Comparison of ENCODE assay signal across 21 mouse cellular contexts in the genomic region with DNA sequence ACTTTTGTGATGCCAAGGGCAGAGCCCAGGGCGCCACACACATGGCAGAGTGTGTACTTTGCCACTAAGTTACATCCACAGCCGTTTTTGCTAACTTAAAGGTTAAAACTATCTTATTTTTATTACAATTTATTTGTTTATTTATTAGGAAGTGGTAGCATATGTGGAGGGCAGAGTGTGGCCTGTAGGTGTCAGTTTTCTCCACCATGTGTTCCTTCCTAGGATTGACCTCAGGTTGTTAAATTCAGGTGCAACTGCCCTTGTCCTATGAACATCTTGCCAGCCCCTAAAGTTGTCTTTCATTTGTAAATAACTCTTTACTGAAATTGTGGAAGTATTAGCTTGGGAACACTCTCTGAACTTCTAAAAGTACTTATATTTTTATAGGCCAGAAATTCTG. TPM values are rescaled to one million over a fixed set of nuclear protein-coding genes. Genes with fewer than 3 reads are reported as not detected.
DNase-seq lines count a peak whose midpoint lies in the region; ATAC-seq and TF ChIP-seq lines count a peak whose summit lies in the region.
"Had no signal": no experiment of that assay in that cellular context is flagged by ENCODE, and none has a peak within 500 bp of the region (broad histone marks: within the 10 kb centered on the region; RNA-seq: fewer than 3 reads in every experiment).

No protein-coding gene starts in this region.

- peaks cover 0 to 74% of the 10 kb centered on the region in 2 experiments; a peak in 2 of 4 replicates for H3K36me3 ChIP-seq in MEL (ENCODE audit: control insufficient read depth in 1 of 2, insufficient read depth in 2 of 2, low read length in 2 of 2)
- peaks cover 99% of the 10 kb centered on the region for H3K36me3 ChIP-seq in forebrain, embryonic 10.5 days (replicated peaks)
- H3K36me3 ChIP-seq in heart, embryonic 11.5 days (ENCODE audit: control insufficient read depth, insufficient read depth, low read length): peaks cover 16% of the 10 kb centered on the region

- peak; percentile 8 for DNase-seq in retina, embryonic 14.5 days (ENCODE audit: low spot score)
- DNase-seq in retina, postnatal 1 day: no peak
- DNase-seq in MEL (ENCODE audit: low read depth, low spot score) (peak; percentile 53), ZHBTc4 (ENCODE audit: low read depth, low spot score) (peak; percentile 19)
- DNase-seq in forebrain, embryonic 10.5 days (ENCODE audit: extremely low spot score, low spot score): no peak
- no peak for DNase-seq in urinary bladder, postnatal 10 days (ENCODE audit: low spot score)
- DNase-seq: adrenal gland, adult 8-10 months; adrenal gland, postnatal 36 days; cerebellum, adult 2 months; cerebellum, postnatal 10 days; gastrocnemius, postnatal 36 days; heart, adult 11 months; kidney, adult 2 months had no signal

- H3K9me3 ChIP-seq in MEL (replicated peaks; ENCODE audit: insufficient read depth, low read length): no peaks in the 10 kb centered on the region
- H3K9me3 ChIP-seq in forebrain, embryonic 10.5 days: no peaks in the 10 kb centered on the region
- H3K9me3 ChIP-seq in heart, embryonic 11.5 days (replicated peaks; ENCODE audit: control insufficient read depth, low read length): no peaks in the 10 kb centered on the region
- H3K9me3 ChIP-seq: embryonic facial prominence, embryonic 10.5 days; heart, embryonic 10.5 days; heart, embryonic 15.5 days; hindbrain, embryonic 10.5 days; intestine, embryonic 15.5 days had no signal

- H3K27me3 ChIP-seq in MEL (ENCODE audit: control insufficient read depth in 1 of 2, insufficient read depth in 2 of 2, low read length in 2 of 2): no peaks in the 10 kb centered on the region
- no peaks in the 10 kb centered on the region for H3K27me3 ChIP-seq in forebrain, embryonic 10.5 days (ENCODE audit: poor library complexity, severe bottlenecking)
- H3K27me3 ChIP-seq in heart, embryonic 11.5 days (ENCODE audit: control insufficient read depth, insufficient read depth, low read length): no peaks in the 10 kb centered on the region
- H3K27me3 ChIP-seq: heart, embryonic 15.5 days; intestine, embryonic 15.5 days had no signal

- H3K9ac ChIP-seq in MEL (ENCODE audit: control insufficient read depth, low read depth, low read length, poor library complexity, severe bottlenecking): no peak overlapping the region
- no peak overlapping the region for H3K9ac ChIP-seq in heart, embryonic 11.5 days (ENCODE audit: low read depth, low read length)
- H3K9ac ChIP-seq: heart, embryonic 15.5 days; hindbrain, embryonic 14.5 days; intestine, embryonic 15.5 days had no signal

- H3K4me3 ChIP-seq in MEL (ENCODE audit: control insufficient read depth in 1 of 2, insufficient read depth in 1 of 2, low read depth in 2 of 2, low read length in 2 of 2): no peak overlapping the region
- no peak overlapping the region for H3K4me3 ChIP-seq in forebrain, embryonic 10.5 days
- H3K4me3 ChIP-seq in heart, embryonic 11.5 days (ENCODE audit: low read depth, low read length): no peak overlapping the region
- H3K4me3 ChIP-seq: embryonic facial prominence, embryonic 10.5 days; heart, embryonic 10.5 days; heart, embryonic 15.5 days; hindbrain, embryonic 10.5 days; intestine, embryonic 15.5 days had no signal

- TF ChIP-seq CTCF in MEL (IDR thresholded peaks at IDR 0.05 in 2 of 3, conservative IDR thresholded peaks at IDR 0.05 in 1 of 3; ENCODE audit: control insufficient read depth in 1 of 3, insufficient read depth in 1 of 3, low read depth in 2 of 3, low read length in 3 of 3, poor library complexity in 1 of 3, severe bottlenecking in 1 of 3): peak; percentile 25 to 49 (median 25); a peak in 3 of 6 replicates

- H3K4me2 ChIP-seq in heart, embryonic 11.5 days: no peak overlapping the region
- H3K4me2 ChIP-seq: heart, embryonic 15.5 days; hindbrain, embryonic 14.5 days; intestine, embryonic 15.5 days had no signal

- H3K79me2 ChIP-seq in MEL (ENCODE audit: control insufficient read depth, insufficient read depth, low read length, poor library complexity): no peaks in the 10 kb centered on the region

- TF ChIP-seq RAD21 in MEL (IDR thresholded peaks at IDR 0.05; ENCODE audit: low read depth, low read length): peak; percentile 39

- ATAC-seq in heart, embryonic 11.5 days (replicated peaks; ENCODE audit: insufficient number of reproducible peaks, low FRiP score, low TSS enrichment): no peak
- ATAC-seq: forebrain, embryonic 14.5 days; intestine, embryonic 15.5 days had no signal

- TF ChIP-seq EP300 in MEL (IDR thresholded peaks at IDR 0.05; ENCODE audit: low read depth in 1 of 2, low read length in 2 of 2): no peak

- TF ChIP-seq POLR2A in MEL (IDR thresholded peaks at IDR 0.05; ENCODE audit: control insufficient read depth in 1 of 2, insufficient read depth in 1 of 2, low read depth in 1 of 2, low read length in 2 of 2, poor library complexity in 1 of 2): no peak

- WGBS in forebrain, embryonic 10.5 days: 90% methylated on average over 2 of the region's 2 CpGs
- 84% methylated on average over 2 of the region's 2 CpGs for WGBS in heart, embryonic 11.5 days (ENCODE audit: insufficient replicate concordance)

- H3K4me1 ChIP-seq in MEL (ENCODE audit: control insufficient read depth in 1 of 2, insufficient read depth in 2 of 2, low read length in 2 of 2): no peaks in the 10 kb centered on the region
- no peaks in the 10 kb centered on the region for H3K4me1 ChIP-seq in forebrain, embryonic 10.5 days
- H3K4me1 ChIP-seq in heart, embryonic 11.5 days (ENCODE audit: control insufficient read depth, insufficient read depth, low read length): no peaks in the 10 kb centered on the region
- H3K4me1 ChIP-seq: embryonic facial prominence, embryonic 10.5 days; heart, embryonic 10.5 days; heart, embryonic 15.5 days; hindbrain, embryonic 10.5 days; intestine, embryonic 15.5 days had no signal

- H3K27ac ChIP-seq in MEL (ENCODE audit: control insufficient read depth, low read depth, low read length): no peak overlapping the region
- no peak overlapping the region for H3K27ac ChIP-seq in forebrain, embryonic 10.5 days
- H3K27ac ChIP-seq in heart, embryonic 11.5 days (ENCODE audit: low read depth, low read length): no peak overlapping the region
- H3K27ac ChIP-seq: embryonic facial prominence, embryonic 10.5 days; heart, embryonic 10.5 days; heart, embryonic 15.5 days; hindbrain, embryonic 10.5 days; hindbrain, embryonic 14.5 days; intestine, embryonic 15.5 days had no signal

TF ChIP-seq in MEL, 35 proteins besides CTCF, POLR2A, EP300 and RAD21:
- TF ChIP-seq GABPA (IDR thresholded peaks at IDR 0.05; ENCODE audit: low read depth, low read length) (no peak), SMC3 (IDR thresholded peaks at IDR 0.05; ENCODE audit: low read depth, low read length) (peak; percentile 51)
TF ChIP-seq in MEL: peak in this region for 1.

RNA-seq across cellular contexts. Expression of gene Ncapg2, which starts 20.2 kb away (rescaled TPM):
- 95.2 and 104 TPM in 2 replicates for total RNA-seq in MEL (2012; rRNA removed)
- 100 to 1,000 TPM in 1 of 2 experiments, 10 to 100 TPM in 1; 89.3 to 102 TPM for polyA plus RNA-seq in MEL (2012; ENCODE audit: insufficient read depth in 1 of 2, insufficient read length in 2 of 2, low read depth in 1 of 2, low replicate concordance in 2 of 2, missing spikeins in 1 of 2)
- 63.9 and 65.9 TPM in 2 replicates for polyA plus RNA-seq in forebrain, embryonic 10.5 days (2016; fragmentation: Nextera tagmentation; extraction: Ambion mirVana)
- 26.1 and 33.8 TPM in 2 replicates for polyA plus RNA-seq in heart, embryonic 11.5 days (2014; fragmentation: Nextera tagmentation; extraction: Ambion mirVana)

Comparison
In these comparisons a context has a peak if more than half of its experiments do, and no peak if none do; other contexts are left out.
1. DNase-seq: peak in retina, embryonic 14.5 days (single experiment), MEL (single experiment) and ZHBTc4 (single experiment); none in retina, postnatal 1 day (single experiment), forebrain, embryonic 10.5 days (single experiment) and urinary bladder, postnatal 10 days (single experiment).